ENCODE assay signal across 24 mouse cellular contexts in genomic region chr16:38286541-38286940, GRCm38 (mm10). TPM values are rescaled to one million over a fixed set of nuclear protein-coding genes. Genes with fewer than 3 reads are reported as not detected.
A peak's percentile ranks its signal among the peaks of the same experiment; 100 is the strongest.
DNase-seq lines count a peak whose midpoint lies in the region; ATAC-seq and TF ChIP-seq lines count a peak whose summit lies in the region.
"Had no signal": no experiment of that assay in that cellular context is flagged by ENCODE, and none has a peak within 500 bp of the region (broad histone marks: within the 10 kb centered on the region; RNA-seq: fewer than 3 reads in every experiment).

No protein-coding gene starts in this region.

- TF ChIP-seq EP300 in stomach, postnatal 0 days (optimal IDR thresholded peaks at IDR 0.05), result no peak

- DNase-seq in kidney, adult 18-20 months, result peak; percentile 14
- peak; percentile 34 for DNase-seq in kidney, adult 9 months
- no peak for DNase-seq in liver, embryonic 11.5 days (ENCODE audit: low spot score)
- peak; percentile 31 for DNase-seq in stomach, postnatal 0 days (ENCODE audit: low spot score)
- no peak for DNase-seq in cerebellum, adult 11-12 months
- no peak for DNase-seq in layer of hippocampus, postnatal 14 days (ENCODE audit: low spot score in 2 of 2)
- DNase-seq: cerebellum, adult 9-11 months; gastrocnemius, postnatal 14 days had no signal

- no peak for TF ChIP-seq CTCF in stomach, postnatal 0 days (IDR thresholded peaks at IDR 0.05; ENCODE audit: low read depth)

- H3K27ac ChIP-seq in kidney, embryonic 15.5 days, result no peak overlapping the region
- H3K27ac ChIP-seq in liver, embryonic 11.5 days (ENCODE audit: low read depth, low read length), result peak overlapping the region; percentile 48; the same call in 1 of the 2 replicates
- peak overlapping the region; percentile 41 for H3K27ac ChIP-seq in stomach, postnatal 0 days (replicated peaks)
- H3K27ac ChIP-seq: forebrain, embryonic 10.5 days; hindbrain, embryonic 12.5 days; limb, embryonic 12.5 days; lung, embryonic 15.5 days had no signal

- no peak overlapping the region for H3K9ac ChIP-seq in kidney, embryonic 15.5 days
- no peak overlapping the region for H3K9ac ChIP-seq in liver, embryonic 11.5 days (ENCODE audit: low read depth, low read length)
- no peak overlapping the region for H3K9ac ChIP-seq in stomach, postnatal 0 days (ENCODE audit: low read length)
- H3K9ac ChIP-seq: hindbrain, embryonic 12.5 days; limb, embryonic 12.5 days; lung, embryonic 15.5 days had no signal

- no peaks in the 10 kb centered on the region for H3K27me3 ChIP-seq in kidney, embryonic 15.5 days
- no peaks in the 10 kb centered on the region for H3K27me3 ChIP-seq in liver, embryonic 11.5 days (replicated peaks; ENCODE audit: control insufficient read depth, insufficient read depth, low read length)
- H3K27me3 ChIP-seq in stomach, postnatal 0 days (ENCODE audit: control insufficient read depth, insufficient read depth, low read length), result no peaks in the 10 kb centered on the region
- H3K27me3 ChIP-seq: hindbrain, embryonic 12.5 days; limb, embryonic 12.5 days; lung, embryonic 15.5 days; Patski had no signal

- H3K4me1 ChIP-seq in kidney, embryonic 15.5 days, result peaks cover 19% of the 10 kb centered on the region
- H3K4me1 ChIP-seq in liver, embryonic 11.5 days (replicated peaks; ENCODE audit: control insufficient read depth, insufficient read depth, low read length), result peaks cover 14% of the 10 kb centered on the region
- H3K4me1 ChIP-seq in stomach, postnatal 0 days (replicated peaks; ENCODE audit: control insufficient read depth, insufficient read depth), result no peaks in the 10 kb centered on the region
- H3K4me1 ChIP-seq: lung, embryonic 15.5 days had no signal

- 65% methylated on average over 4 of the region's 4 CpGs for WGBS in kidney, embryonic 15.5 days
- WGBS in liver, embryonic 11.5 days, result 53% methylated on average over 4 of the region's 4 CpGs
- whole genome bisulfite sequencing in stomach, postnatal 0 days, result 20% methylated on average over 4 of the region's 4 CpGs

- H3K9me3 ChIP-seq in kidney, embryonic 15.5 days (replicated peaks), result no peaks in the 10 kb centered on the region
- H3K9me3 ChIP-seq in liver, embryonic 11.5 days (ENCODE audit: control insufficient read depth, low read length), result no peaks in the 10 kb centered on the region
- no peaks in the 10 kb centered on the region for H3K9me3 ChIP-seq in stomach, postnatal 0 days (ENCODE audit: control insufficient read depth, low read length)
- H3K9me3 ChIP-seq: forebrain, embryonic 10.5 days; hindbrain, embryonic 12.5 days; limb, embryonic 12.5 days; lung, embryonic 15.5 days had no signal

- no peak overlapping the region for H3K4me2 ChIP-seq in kidney, embryonic 15.5 days
- H3K4me2 ChIP-seq in liver, embryonic 11.5 days, result no peak overlapping the region
- H3K4me2 ChIP-seq in stomach, postnatal 0 days (replicated peaks; ENCODE audit: low read depth), result no peak overlapping the region
- H3K4me2 ChIP-seq: hindbrain, embryonic 12.5 days; limb, embryonic 12.5 days; lung, embryonic 15.5 days had no signal

- ATAC-seq in kidney, embryonic 15.5 days (replicated peaks; ENCODE audit: low FRiP score), result no peak
- no peak for ATAC-seq in liver, embryonic 11.5 days (replicated peaks; ENCODE audit: low FRiP score)
- ATAC-seq in stomach, postnatal 0 days (ENCODE audit: low FRiP score, low TSS enrichment), result peak; percentile 18; the same call in 1 of the 2 replicates
- ATAC-seq: activated CD4-positive, CD25-positive, alpha-beta regulatory T cell, adult 4 months; inflammation-experienced regulatory T-cells, adult 6 months; midbrain, embryonic 16.5 days; Patski had no signal

- H3K36me3 ChIP-seq in kidney, embryonic 15.5 days, result no peaks in the 10 kb centered on the region
- no peaks in the 10 kb centered on the region for H3K36me3 ChIP-seq in liver, embryonic 11.5 days (ENCODE audit: control insufficient read depth, insufficient read depth, low read length)
- no peaks in the 10 kb centered on the region for H3K36me3 ChIP-seq in stomach, postnatal 0 days (ENCODE audit: control insufficient read depth, insufficient read depth, low read length)
- H3K36me3 ChIP-seq: forebrain, embryonic 10.5 days; hindbrain, embryonic 12.5 days; limb, embryonic 12.5 days; lung, embryonic 15.5 days had no signal

- H3K4me3 ChIP-seq in kidney, embryonic 15.5 days (replicated peaks), result no peak overlapping the region
- no peak overlapping the region for H3K4me3 ChIP-seq in liver, embryonic 11.5 days (ENCODE audit: low read depth, low read length)
- no peak overlapping the region for H3K4me3 ChIP-seq in stomach, postnatal 0 days (ENCODE audit: low read depth, low read length)
- H3K4me3 ChIP-seq: forebrain, embryonic 10.5 days; hindbrain, embryonic 12.5 days; limb, embryonic 12.5 days; lung, embryonic 15.5 days had no signal

RNA-seq across cellular contexts. Expression of gene Nr1i2, which starts 8.1 kb away (rescaled TPM):
- polyA plus RNA-seq in kidney, embryonic 15.5 days (2015; fragmentation: Nextera tagmentation; extraction: Ambion mirVana), result 0.35 and 0.49 TPM in 2 replicates
- 1.8 and 2.0 TPM in 2 replicates for polyA plus RNA-seq in liver, embryonic 11.5 days (2014; fragmentation: Nextera tagmentation; extraction: Ambion mirVana)
- polyA plus RNA-seq in stomach, postnatal 0 days (2015; fragmentation: Nextera tagmentation; extraction: Ambion mirVana), result 10.6 and 13.6 TPM in 2 replicates
- not detected for total RNA-seq in layer of hippocampus, postnatal 14 days (2021)
- total RNA-seq: gastrocnemius, postnatal 14 days; heart, adult 8-10 months; layer of hippocampus, adult 8-10 months; megakaryocyte progenitor cell, adult 5-6 weeks had no signal
- polyA plus RNA-seq: activated CD4-positive, CD25-positive, alpha-beta regulatory T cell, adult 4 months; C2C12; embryonic facial prominence, embryonic 14.5 days; forebrain, embryonic 10.5 days; frontal cortex, adult 2 months; hindbrain, embryonic 12.5 days; inflammation-experienced regulatory T-cells, adult 6 months; limb, embryonic 12.5 days; midbrain, embryonic 16.5 days; spleen, adult 2 months had no signal

RNA-seq across cellular contexts. Expression of gene Maats1, which starts 55.4 kb away (rescaled TPM):
- polyA plus RNA-seq in kidney, embryonic 15.5 days (2015; fragmentation: Nextera tagmentation; extraction: Ambion mirVana), result 0.14 and 0.27 TPM in 2 replicates
- 0.05 TPM in 1 of 2 replicates, not detected in the other for polyA plus RNA-seq in liver, embryonic 11.5 days (2014; fragmentation: Nextera tagmentation; extraction: Ambion mirVana)
- 0.27 and 0.44 TPM in 2 replicates for polyA plus RNA-seq in stomach, postnatal 0 days (2015; fragmentation: Nextera tagmentation; extraction: Ambion mirVana)
- 1 to 10 TPM; 1.1 to 2.0 TPM for total RNA-seq in layer of hippocampus, postnatal 14 days (2021)
- total RNA-seq: gastrocnemius, postnatal 14 days; heart, adult 8-10 months; megakaryocyte progenitor cell, adult 5-6 weeks had no signal

Comparison
In these comparisons a context has a peak if more than half of its experiments do, and no peak if none do; other contexts are left out.
1. DNase-seq: peak in kidney, adult 18-20 months (single experiment), kidney, adult 9 months (single experiment) and stomach, postnatal 0 days (single experiment); none in liver, embryonic 11.5 days (single experiment), cerebellum, adult 11-12 months (single experiment) and layer of hippocampus, postnatal 14 days (0 of 2).